Mouse (Mus musculus): ENCODE measurements around the gene Olfr980. TPM values are rescaled to one million over a fixed set of nuclear protein-coding genes. Genes with fewer than 3 reads are reported as not detected.
"Not testable (repeated sequence)": the region's sequence is repeated elsewhere in the genome, so short reads cannot be mapped to it uniquely, and the experiment has no call there.

The Olfr980 gene
- total RNA-seq (2015; ENCODE audit: low replicate concordance) = not detected in 2 replicates
- total RNA-seq (2017; ENCODE audit: low replicate concordance) = not detected in 2 replicates

GRCm38 (mm10) chr9:40009482-40009881 is at the start of gene Olfr980:
Gene Olfr980, minus strand, starts transcription at chr9:40009582.
- ATAC-seq (replicated peaks; ENCODE audit: low FRiP score, poor library complexity, severe bottlenecking) = no peak

- no peak for ATAC-seq (replicated peaks; ENCODE audit: low FRiP score, poor library complexity, severe bottlenecking)
Observed at GRCm38 (mm10) chr9:40050138-40050537, 40.8 kb upstream of the Olfr980 start.

GRCm38 (mm10) chr9:40021164-40021563 is 11.8 kb upstream of the Olfr980 start, which contains the start of gene Olfr981:
Gene Olfr981, plus strand, starts transcription at chr9:40021464.
- ATAC-seq (replicated peaks; ENCODE audit: low FRiP score, poor library complexity, severe bottlenecking) = no peak

- no peak for ATAC-seq (replicated peaks; ENCODE audit: low FRiP score, poor library complexity, severe bottlenecking)
Observed at GRCm38 (mm10) chr9:40003365-40003764, 6.0 kb downstream of the Olfr980 start, which contains the start of gene Olfr979. Gene Olfr979, minus strand, starts transcription at chr9:40003465.

DNA sequence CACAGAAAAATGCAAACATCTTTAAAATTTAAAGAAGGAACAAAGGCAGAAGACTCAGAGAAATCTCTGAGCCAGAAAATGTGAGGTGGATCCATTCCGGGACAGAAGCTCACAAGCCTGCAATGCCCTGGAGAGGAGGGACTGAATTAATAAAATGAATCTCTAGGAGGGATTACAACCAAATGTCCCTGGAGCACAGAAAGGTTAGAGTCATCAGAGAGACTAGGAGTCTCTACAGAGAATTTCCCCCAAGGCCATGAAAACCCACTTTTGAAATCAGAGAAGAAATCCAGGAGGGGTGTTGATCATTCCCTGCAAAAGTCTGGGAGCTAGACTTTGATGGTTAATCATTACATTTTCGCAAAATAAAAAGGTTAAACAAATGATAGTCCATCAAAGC is 17.6 kb downstream of the Olfr980 start, which contains the start of gene Olfr978:
Gene Olfr978 (plus strand): TSS at position 301 of the 400 bp plus-strand sequence.
- ATAC-seq (replicated peaks; ENCODE audit: low FRiP score, poor library complexity, severe bottlenecking) = no peak

DNA sequence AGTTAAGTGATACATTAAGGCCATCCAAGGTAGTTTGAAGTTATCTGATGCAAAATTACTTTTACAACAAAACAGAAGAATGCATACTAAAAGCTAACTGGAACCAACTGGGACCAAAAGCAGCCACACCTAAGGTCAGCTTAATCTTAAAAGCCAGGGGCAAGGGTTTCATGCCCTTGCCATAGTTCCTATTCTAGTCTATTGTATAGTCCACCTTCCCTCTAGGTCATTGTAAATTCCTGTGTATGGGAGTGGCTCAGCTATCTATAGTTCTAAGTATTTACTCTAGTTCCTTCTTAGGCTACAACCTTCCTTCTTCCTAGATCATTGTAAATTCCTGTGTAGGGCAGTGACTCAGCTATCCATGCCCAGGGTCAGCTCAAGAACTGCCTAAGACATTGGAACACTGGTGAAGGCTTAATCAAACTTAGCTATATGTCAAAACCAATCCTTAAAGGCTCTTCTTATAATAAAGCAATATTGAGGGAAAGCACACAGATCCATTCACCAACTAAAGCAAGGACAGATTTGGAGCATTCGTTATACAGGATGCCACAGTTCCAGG is 32.7 kb downstream of the Olfr980 start:
- ATAC-seq (replicated peaks; ENCODE audit: low FRiP score, poor library complexity, severe bottlenecking) = not testable (repeated sequence)

DNA sequence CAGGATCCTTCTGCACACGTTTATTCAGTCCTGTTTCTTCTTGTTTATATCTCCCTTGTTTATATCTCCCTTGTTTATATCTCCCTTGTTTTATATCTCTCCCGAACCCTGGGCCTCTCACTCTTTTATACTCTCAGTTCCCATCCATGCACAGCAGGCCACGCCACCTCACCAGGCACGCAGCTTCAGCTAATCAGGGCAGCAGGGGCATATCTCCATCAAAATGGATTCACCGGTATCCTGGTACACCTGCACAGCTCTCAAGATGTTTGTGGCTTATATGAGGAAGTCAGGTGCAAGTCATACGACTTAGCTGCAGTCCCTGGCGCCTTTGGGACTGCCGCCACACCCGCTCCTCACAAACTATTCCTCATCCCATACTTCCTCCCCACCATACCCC is 48.3 kb downstream of the Olfr980 start, which contains the start of gene Olfr976:
Gene Olfr976 (minus strand): TSS at position 101 of the 400 bp plus-strand sequence.
- not testable (repeated sequence) for ATAC-seq (replicated peaks; ENCODE audit: low FRiP score, poor library complexity, severe bottlenecking)

Other genes with a start within 250 kb of the Olfr980 start
- not detected in 2 replicates for gene Olfr968, start 226.3 kb downstream of the Olfr980 start, total RNA-seq (2015; ENCODE audit: low replicate concordance)
- not detected in 2 replicates for gene Olfr968, start 226.3 kb downstream of the Olfr980 start, total RNA-seq (2017; ENCODE audit: low replicate concordance)
- not detected in 2 replicates for gene Olfr969, start 218.6 kb downstream of the Olfr980 start, total RNA-seq (2015; ENCODE audit: low replicate concordance)
- not detected in 2 replicates for gene Olfr969, start 218.6 kb downstream of the Olfr980 start, total RNA-seq (2017; ENCODE audit: low replicate concordance)
- gene Olfr970, start 200.7 kb downstream of the Olfr980 start, total RNA-seq (2015; ENCODE audit: low replicate concordance) = not detected in 2 replicates
- gene Olfr970, start 200.7 kb downstream of the Olfr980 start, total RNA-seq (2017; ENCODE audit: low replicate concordance) = not detected in 2 replicates
- gene Olfr971, start 172.7 kb downstream of the Olfr980 start, total RNA-seq (2015; ENCODE audit: low replicate concordance) = not detected in 2 replicates
- gene Olfr971, start 172.7 kb downstream of the Olfr980 start, total RNA-seq (2017; ENCODE audit: low replicate concordance) = 1.1 TPM in 1 of 2 replicates, not detected in the other
- not detected in 2 replicates for gene Olfr972, start 143.2 kb downstream of the Olfr980 start, total RNA-seq (2015; ENCODE audit: low replicate concordance)
- not detected in 2 replicates for gene Olfr972, start 143.2 kb downstream of the Olfr980 start, total RNA-seq (2017; ENCODE audit: low replicate concordance)
- gene Olfr229, start 102.2 kb downstream of the Olfr980 start, total RNA-seq (2015; ENCODE audit: low replicate concordance) = not detected in 2 replicates
- gene Olfr229, start 102.2 kb downstream of the Olfr980 start, total RNA-seq (2017; ENCODE audit: low replicate concordance) = not detected in 2 replicates
- not detected in 2 replicates for gene Olfr974, start 72.1 kb downstream of the Olfr980 start, total RNA-seq (2015; ENCODE audit: low replicate concordance)
- gene Olfr974, start 72.1 kb downstream of the Olfr980 start, total RNA-seq (2017; ENCODE audit: low replicate concordance) = not detected in 2 replicates
- gene Olfr975, start 57.5 kb downstream of the Olfr980 start, total RNA-seq (2015; ENCODE audit: low replicate concordance) = not detected in 2 replicates
- gene Olfr975, start 57.5 kb downstream of the Olfr980 start, total RNA-seq (2017; ENCODE audit: low replicate concordance) = 0.09 TPM in 1 of 2 replicates, not detected in the other
- not detected in 2 replicates for gene Olfr976, start 48.4 kb downstream of the Olfr980 start, total RNA-seq (2015; ENCODE audit: low replicate concordance)
- not detected in 2 replicates for gene Olfr976, start 48.4 kb downstream of the Olfr980 start, total RNA-seq (2017; ENCODE audit: low replicate concordance)
- gene Olfr978, start 17.5 kb downstream of the Olfr980 start, total RNA-seq (2015; ENCODE audit: low replicate concordance) = not detected in 2 replicates
- gene Olfr978, start 17.5 kb downstream of the Olfr980 start, total RNA-seq (2017; ENCODE audit: low replicate concordance) = not detected in 2 replicates
- gene Olfr979, start 6.1 kb downstream of the Olfr980 start, total RNA-seq (2015; ENCODE audit: low replicate concordance) = not detected in 2 replicates
- gene Olfr979, start 6.1 kb downstream of the Olfr980 start, total RNA-seq (2017; ENCODE audit: low replicate concordance) = 0.17 TPM in 1 of 2 replicates, not detected in the other
- not detected in 2 replicates for gene Olfr981, start 11.9 kb upstream of the Olfr980 start, total RNA-seq (2015; ENCODE audit: low replicate concordance)
- 0.26 TPM in 1 of 2 replicates, not detected in the other for gene Olfr981, start 11.9 kb upstream of the Olfr980 start, total RNA-seq (2017; ENCODE audit: low replicate concordance)
- gene Olfr982, start 64.2 kb upstream of the Olfr980 start, total RNA-seq (2015; ENCODE audit: low replicate concordance) = not detected in 2 replicates
- not detected in 2 replicates for gene Olfr982, start 64.2 kb upstream of the Olfr980 start, total RNA-seq (2017; ENCODE audit: low replicate concordance)
- gene Olfr983, start 84.0 kb upstream of the Olfr980 start, total RNA-seq (2015; ENCODE audit: low replicate concordance) = not detected in 2 replicates
- gene Olfr983, start 84.0 kb upstream of the Olfr980 start, total RNA-seq (2017; ENCODE audit: low replicate concordance) = not detected in 2 replicates
- not detected in 2 replicates for gene Olfr984, start 104.6 kb upstream of the Olfr980 start, total RNA-seq (2015; ENCODE audit: low replicate concordance)
- gene Olfr984, start 104.6 kb upstream of the Olfr980 start, total RNA-seq (2017; ENCODE audit: low replicate concordance) = not detected in 2 replicates
- gene Olfr985, start 120.6 kb upstream of the Olfr980 start, total RNA-seq (2015; ENCODE audit: low replicate concordance) = not detected in 2 replicates
- not detected in 2 replicates for gene Olfr985, start 120.6 kb upstream of the Olfr980 start, total RNA-seq (2017; ENCODE audit: low replicate concordance)
- gene Tmem225, start 138.5 kb upstream of the Olfr980 start, total RNA-seq (2015; ENCODE audit: low replicate concordance) = 0.58 TPM in 1 of 2 replicates, not detected in the other
- gene Tmem225, start 138.5 kb upstream of the Olfr980 start, total RNA-seq (2017; ENCODE audit: low replicate concordance) = not detected in 2 replicates
- gene Olfr986, start 171.3 kb upstream of the Olfr980 start, total RNA-seq (2015; ENCODE audit: low replicate concordance) = 0.19 TPM in 1 of 2 replicates, not detected in the other
- not detected in 2 replicates for gene Olfr986, start 171.3 kb upstream of the Olfr980 start, total RNA-seq (2017; ENCODE audit: low replicate concordance)
- not detected in 2 replicates for gene Zfp202, start 182.7 kb upstream of the Olfr980 start, total RNA-seq (2015; ENCODE audit: low replicate concordance)
- gene Zfp202, start 182.7 kb upstream of the Olfr980 start, total RNA-seq (2017; ENCODE audit: low replicate concordance) = 0.42 TPM in 1 of 2 replicates, not detected in the other